Mouse (Mus musculus): ENCODE measurements at regions not wholly inside any gene's neighbourhood (a gene's known extent, or its start where the extent isn't known, plus 50 kb on each side); places are given as distances from the start of the nearest gene placed in this dataset.
A peak's percentile ranks its signal among the peaks of the same experiment; 100 is the strongest.

DNA sequence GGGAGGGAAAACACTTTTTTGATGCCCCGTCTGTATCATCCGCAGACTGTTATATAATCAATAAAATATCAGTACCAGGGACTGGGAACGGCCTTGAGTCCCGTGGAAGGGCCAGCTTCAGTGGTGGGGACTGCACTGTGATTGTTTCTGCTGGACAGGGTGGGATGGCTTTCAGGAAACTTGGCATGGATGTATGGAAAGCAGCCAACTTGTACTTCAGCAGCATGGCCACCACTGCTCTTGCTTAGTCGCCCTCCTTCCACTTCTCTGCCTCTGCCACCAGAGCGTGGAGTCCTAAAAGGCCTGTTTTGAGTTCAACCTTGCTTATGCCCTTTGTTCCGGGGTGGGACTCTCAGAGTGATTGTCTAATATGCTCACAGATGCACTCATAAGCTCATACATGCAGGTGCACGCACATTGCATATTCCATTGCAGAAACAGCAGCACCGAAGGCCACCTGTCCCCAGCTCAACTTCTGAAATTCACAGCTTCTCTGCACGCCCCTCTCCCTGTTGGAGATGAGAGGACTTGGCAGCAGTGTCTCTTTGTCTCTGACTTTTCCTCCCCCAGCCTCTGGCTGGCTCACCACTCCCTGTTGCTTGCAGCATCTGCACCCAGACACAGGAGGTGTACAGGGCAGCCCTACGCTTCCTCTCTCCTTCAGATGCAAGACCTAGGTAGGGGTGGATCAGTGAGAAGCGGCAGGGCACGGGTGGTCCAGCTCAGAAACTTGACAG is 91.0 kb upstream of the Grik3 start:
- no peak overlapping the region for H3K27ac ChIP-seq
- H3K9me3 ChIP-seq (replicated peaks) = 0 out of 2 replicates have a peak, but pooled peaks cover 2% of the 10 kb centered on the region
- peaks cover 4% of the 10 kb centered on the region; the same call in 1 of the 2 replicates for H3K27me3 ChIP-seq
- H3K36me3 ChIP-seq (ENCODE audit: poor library complexity, severe bottlenecking) = no peaks in the 10 kb centered on the region
- H3K9ac ChIP-seq = no peak overlapping the region
- H3K4me3 ChIP-seq = no peak overlapping the region
- WGBS = 81% methylated on average over 13 of the region's 13 CpGs
- peaks cover 14% of the 10 kb centered on the region; the same call in 1 of the 2 replicates for H3K4me1 ChIP-seq
- no peak overlapping the region for H3K4me2 ChIP-seq
- no peak for ATAC-seq

DNA sequence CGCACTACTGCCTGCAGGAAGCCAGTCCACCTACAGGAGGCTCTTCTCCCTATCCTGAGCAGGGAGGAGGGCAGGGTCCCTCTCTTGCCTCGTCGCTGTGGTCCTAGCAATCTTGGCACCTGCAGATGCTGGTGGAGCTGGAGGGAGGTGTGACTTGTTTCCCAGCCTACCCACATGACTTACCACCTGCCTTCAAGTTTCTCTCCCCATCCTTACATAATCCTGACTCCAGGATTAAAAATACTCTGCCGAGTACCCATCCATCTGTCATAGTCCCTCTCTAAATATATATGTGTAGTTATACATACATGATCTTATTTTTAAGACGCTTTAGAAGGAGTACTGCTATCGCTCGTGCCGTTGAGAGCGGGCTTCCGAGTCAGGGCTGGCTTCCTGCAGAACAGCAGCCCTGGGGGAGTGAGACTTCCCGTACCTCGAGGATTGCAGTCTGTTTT is 93.5 kb upstream of the Grik3 start:
- Histone ChIP-seq H3K27ac (no peak overlapping the region), H3K27me3 (0 out of 2 replicates have a peak, but pooled peaks cover 5% of the 10 kb centered on the region), H3K4me2 (no peak overlapping the region), H3K4me1 (peaks cover 14% of the 10 kb centered on the region; the same call in 1 of the 2 replicates), H3K4me3 (no peak overlapping the region), H3K9ac (no peak overlapping the region), H3K36me3 (ENCODE audit: poor library complexity, severe bottlenecking) (no peaks in the 10 kb centered on the region), H3K9me3 (replicated peaks) (0 out of 2 replicates have a peak, but pooled peaks cover 2% of the 10 kb centered on the region)
- ATAC-seq = peak; percentile 43; the same call in 1 of the 2 replicates
- WGBS = 63% methylated on average over 12 of the region's 12 CpGs

DNA sequence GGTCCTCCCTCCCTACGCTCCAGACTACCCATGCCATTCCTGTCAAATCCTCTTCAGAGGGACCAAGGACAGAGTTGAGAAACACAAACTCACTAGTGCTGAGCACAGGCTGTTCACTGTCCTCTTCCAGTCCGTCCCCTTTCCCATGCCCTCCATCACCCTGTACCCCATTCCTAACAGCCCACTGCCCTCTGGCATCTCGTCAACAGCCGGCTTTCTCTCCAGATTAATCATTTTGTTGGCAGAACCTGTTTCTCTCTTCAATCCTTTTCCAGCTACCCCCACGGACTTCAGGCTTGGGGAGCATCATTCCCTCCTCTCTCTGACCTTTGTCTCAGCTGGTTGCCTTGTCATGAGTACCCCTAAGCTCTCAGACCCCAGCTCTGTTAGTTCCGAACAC is 99.2 kb upstream of the Grik3 start:
- Histone ChIP-seq H3K27ac (no peak overlapping the region), H3K36me3 (ENCODE audit: poor library complexity, severe bottlenecking) (no peaks in the 10 kb centered on the region), H3K9me3 (replicated peaks) (no peaks in the 10 kb centered on the region), H3K4me2 (no peak overlapping the region), H3K4me3 (no peak overlapping the region), H3K9ac (no peak overlapping the region), H3K27me3 (0 out of 2 replicates have a peak, but pooled peaks cover 5% of the 10 kb centered on the region), H3K4me1 (no peaks in the 10 kb centered on the region)
- 76% methylated on average over 6 of the region's 6 CpGs for WGBS
- no peak for ATAC-seq

DNA sequence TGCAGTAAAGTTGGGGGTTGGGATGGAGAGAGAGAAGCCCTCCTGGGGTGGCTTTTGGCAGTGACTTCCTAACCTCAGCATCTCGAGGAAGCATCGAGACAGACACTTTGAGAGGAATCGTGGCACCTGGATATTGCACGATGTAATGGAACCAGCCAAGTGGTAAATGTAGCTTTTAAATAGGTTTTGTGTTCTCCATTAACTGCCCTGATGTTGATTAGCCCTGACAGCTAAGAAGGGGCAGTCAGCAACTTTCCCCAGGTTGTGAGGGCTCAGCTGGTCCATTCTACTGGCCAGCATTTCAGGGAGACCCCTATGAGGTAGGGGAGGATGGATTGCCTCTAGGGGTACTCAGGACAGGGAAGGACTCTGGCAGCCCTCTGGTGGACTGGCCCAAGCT is 104.7 kb upstream of the Grik3 start:
- WGBS = 43% methylated on average over 4 of the region's 4 CpGs
- ATAC-seq = no peak

DNA sequence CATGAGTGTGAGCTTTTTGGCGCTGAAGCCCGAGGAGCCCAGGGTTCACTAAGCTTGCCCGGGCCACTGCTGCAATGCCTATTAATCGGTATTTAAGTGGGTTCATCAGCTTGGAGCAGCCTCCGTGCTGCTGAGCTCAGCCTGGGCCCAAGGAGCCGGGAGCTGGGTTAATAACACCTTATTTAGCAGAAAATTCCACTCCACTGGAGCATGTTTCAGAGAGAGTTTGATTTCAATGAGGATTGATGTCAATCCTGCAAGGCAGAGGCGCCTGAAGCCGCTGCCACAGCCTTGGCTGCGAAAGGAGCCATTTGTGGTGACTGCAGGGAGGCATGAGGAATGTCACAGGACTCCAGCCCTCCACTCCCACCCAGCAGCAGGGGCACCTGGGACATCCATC is 126.5 kb upstream of the Grik3 start:
- 41% methylated on average over 9 of the region's 9 CpGs for WGBS
- H3K4me3 ChIP-seq = no peak overlapping the region
- ATAC-seq = no peak

More for the DNA sequence above, 104.7 kb upstream of the Grik3 start:
- Histone ChIP-seq H3K36me3 (ENCODE audit: poor library complexity, severe bottlenecking) (no peaks in the 10 kb centered on the region), H3K4me2 (no peak overlapping the region), H3K27ac (no peak overlapping the region), H3K9me3 (replicated peaks) (no peaks in the 10 kb centered on the region), H3K27me3 (no peaks in the 10 kb centered on the region), H3K4me1 (0 out of 2 replicates have a peak, but pooled peaks cover 4% of the 10 kb centered on the region), H3K9ac (no peak overlapping the region), H3K4me3 (no peak overlapping the region)

DNA sequence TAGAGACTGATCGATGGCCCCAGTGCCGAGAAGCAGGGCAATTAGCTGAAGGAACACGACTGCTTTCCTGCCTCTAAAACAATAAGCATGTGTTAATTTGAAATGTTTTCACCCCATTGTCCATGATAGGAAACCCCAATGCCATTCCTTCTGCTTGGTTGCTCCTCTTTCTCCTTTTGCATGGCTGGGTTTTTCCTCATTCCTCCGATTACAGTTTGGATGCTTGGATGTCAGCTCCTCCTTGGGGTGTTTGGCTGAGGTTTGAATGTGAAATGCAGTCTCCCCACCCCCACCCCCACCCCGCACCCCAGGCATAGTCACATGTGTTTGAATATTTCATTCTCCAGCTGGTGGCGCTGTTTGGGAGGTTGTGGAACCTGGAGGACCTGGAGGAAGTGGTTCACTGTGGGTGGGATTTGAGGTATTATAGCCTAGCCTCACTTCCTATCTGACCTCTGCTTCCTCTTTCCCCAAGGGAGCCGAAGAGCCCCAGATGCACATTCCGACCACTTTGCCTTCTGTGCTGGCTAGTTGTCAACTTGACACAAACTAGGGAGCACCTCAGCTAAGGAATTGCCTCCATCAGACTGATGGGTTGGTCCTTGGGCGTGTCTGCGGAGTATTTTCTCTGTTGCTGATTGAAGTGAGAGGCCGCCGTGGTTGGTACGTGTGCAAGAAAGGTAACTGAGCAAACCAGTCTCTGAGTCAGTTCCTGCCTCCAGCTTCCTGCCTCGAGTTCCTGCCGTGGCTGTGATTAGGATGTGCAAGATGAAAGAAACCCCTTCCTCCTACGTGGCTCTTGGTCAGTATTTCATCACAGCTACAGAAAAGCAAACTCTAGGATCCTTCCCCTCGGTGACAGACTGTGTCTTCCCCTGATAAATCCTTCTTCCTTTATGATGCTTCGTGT is 128.6 kb upstream of the Grik3 start:
- H3K4me1 ChIP-seq = peaks cover 30% of the 10 kb centered on the region
- no peak for ATAC-seq
- no peaks in the 10 kb centered on the region; the same call in 1 of the 2 replicates for H3K27me3 ChIP-seq
- no peak overlapping the region for H3K4me2 ChIP-seq
- 66% methylated on average over 18 of the region's 18 CpGs for WGBS
- no peaks in the 10 kb centered on the region for H3K9me3 ChIP-seq (replicated peaks)
- no peak overlapping the region for H3K27ac ChIP-seq
- no peak overlapping the region for H3K9ac ChIP-seq
- no peaks in the 10 kb centered on the region for H3K36me3 ChIP-seq (ENCODE audit: poor library complexity, severe bottlenecking)
- H3K4me3 ChIP-seq = no peak overlapping the region

More for the DNA sequence above, 126.5 kb upstream of the Grik3 start:
- Histone ChIP-seq H3K27ac (no peak overlapping the region), H3K36me3 (ENCODE audit: poor library complexity, severe bottlenecking) (no peaks in the 10 kb centered on the region), H3K9me3 (replicated peaks) (no peaks in the 10 kb centered on the region), H3K4me2 (no peak overlapping the region), H3K9ac (no peak overlapping the region), H3K27me3 (no peaks in the 10 kb centered on the region; the same call in 1 of the 2 replicates), H3K4me1 (peaks cover 23% of the 10 kb centered on the region)

DNA sequence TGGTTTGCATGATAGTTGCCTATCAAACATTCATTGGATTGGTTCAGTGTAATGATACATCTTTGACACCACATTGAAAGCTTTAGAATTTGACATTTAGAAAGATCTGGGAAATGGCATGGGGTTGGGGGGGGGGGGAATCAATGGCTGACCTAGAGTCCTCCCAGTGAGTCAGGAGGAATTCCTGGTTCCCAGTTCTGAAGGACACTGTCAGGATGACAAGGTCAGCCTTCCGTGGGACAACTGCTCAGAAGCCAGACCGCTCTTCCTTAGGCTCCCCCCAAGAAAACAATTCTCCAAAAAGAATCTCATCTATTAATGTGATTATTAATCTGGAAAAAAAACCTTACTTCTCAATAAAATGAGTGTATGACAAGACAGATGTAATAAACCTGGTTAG is 132.1 kb upstream of the Grik3 start:
- no peaks in the 10 kb centered on the region for H3K27me3 ChIP-seq
- H3K4me3 ChIP-seq = no peak overlapping the region
- no peaks in the 10 kb centered on the region for H3K9me3 ChIP-seq (replicated peaks)
- WGBS = 86% methylated on average over 2 of the region's 2 CpGs
- peaks cover 41% of the 10 kb centered on the region for H3K4me1 ChIP-seq
- H3K9ac ChIP-seq = no peak overlapping the region
- no peaks in the 10 kb centered on the region for H3K36me3 ChIP-seq (ENCODE audit: poor library complexity, severe bottlenecking)
- no peak for ATAC-seq
- H3K27ac ChIP-seq = no peak overlapping the region
- no peak overlapping the region for H3K4me2 ChIP-seq

DNA sequence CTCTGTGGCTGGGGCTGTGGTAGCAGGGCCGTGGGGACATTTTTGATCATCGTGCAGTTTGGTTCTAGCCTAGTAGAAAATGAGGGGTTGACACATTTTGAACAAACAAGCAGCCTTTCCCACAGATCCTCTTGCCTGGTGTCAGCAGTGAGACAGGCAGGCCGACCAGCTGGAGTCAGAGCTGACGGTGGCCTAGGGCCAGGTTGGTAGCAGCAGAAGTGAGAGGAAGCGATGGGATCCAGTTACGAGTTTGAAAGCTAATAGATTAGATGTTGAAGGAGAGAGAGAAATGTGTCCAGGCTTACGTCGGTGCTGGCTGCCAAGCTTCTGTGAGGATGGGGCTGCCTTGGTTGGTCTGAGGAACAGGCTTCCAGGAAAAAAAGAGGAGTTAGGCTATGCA is 134.1 kb upstream of the Grik3 start:
- no peaks in the 10 kb centered on the region for H3K36me3 ChIP-seq (ENCODE audit: poor library complexity, severe bottlenecking)
- H3K27me3 ChIP-seq = no peaks in the 10 kb centered on the region
- H3K4me1 ChIP-seq = peaks cover 37% of the 10 kb centered on the region
- no peak overlapping the region for H3K4me2 ChIP-seq
- H3K9ac ChIP-seq = no peak overlapping the region
- no peak overlapping the region for H3K4me3 ChIP-seq
- H3K27ac ChIP-seq = peak overlapping the region; percentile 62; the same call in 1 of the 2 replicates
- WGBS = 50% methylated on average over 8 of the region's 8 CpGs
- peak; percentile 61; the same call in 1 of the 2 replicates for ATAC-seq
- no peaks in the 10 kb centered on the region for H3K9me3 ChIP-seq (replicated peaks)

DNA sequence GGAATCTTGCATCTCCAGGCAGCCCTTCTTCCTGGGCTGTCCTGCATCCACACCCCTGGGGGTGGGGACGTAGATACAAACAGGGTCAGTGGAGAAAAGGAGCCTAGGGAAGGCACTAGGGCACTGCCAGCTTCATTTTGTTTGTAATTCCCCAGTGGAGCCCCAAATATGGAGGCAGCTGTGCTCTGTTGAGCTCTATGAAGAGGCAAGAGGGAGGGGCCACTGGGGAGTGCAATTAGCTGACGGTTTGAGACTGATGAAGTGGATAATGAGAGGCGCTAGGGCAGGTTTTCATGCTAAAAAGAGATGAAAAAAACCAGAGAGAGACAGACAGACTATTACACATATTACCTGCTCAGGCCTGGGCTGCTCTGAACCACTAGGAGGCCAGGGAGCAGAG is 135.8 kb upstream of the Grik3 start:
- Histone ChIP-seq H3K4me3 (no peak overlapping the region), H3K4me2 (0 out of 2 replicates have a peak overlapping the region, but pooled peaks have one; percentile 9), H3K4me1 (peaks cover 34% of the 10 kb centered on the region), H3K9me3 (replicated peaks) (0 out of 2 replicates have a peak, but pooled peaks cover 3% of the 10 kb centered on the region), H3K27me3 (no peaks in the 10 kb centered on the region), H3K36me3 (ENCODE audit: poor library complexity, severe bottlenecking) (no peaks in the 10 kb centered on the region), H3K9ac (no peak overlapping the region), H3K27ac (peak overlapping the region; percentile 64; the same call in 1 of the 2 replicates)
- peak; percentile 68; the same call in 1 of the 2 replicates for ATAC-seq
- WGBS = 21% methylated on average over 3 of the region's 3 CpGs

DNA sequence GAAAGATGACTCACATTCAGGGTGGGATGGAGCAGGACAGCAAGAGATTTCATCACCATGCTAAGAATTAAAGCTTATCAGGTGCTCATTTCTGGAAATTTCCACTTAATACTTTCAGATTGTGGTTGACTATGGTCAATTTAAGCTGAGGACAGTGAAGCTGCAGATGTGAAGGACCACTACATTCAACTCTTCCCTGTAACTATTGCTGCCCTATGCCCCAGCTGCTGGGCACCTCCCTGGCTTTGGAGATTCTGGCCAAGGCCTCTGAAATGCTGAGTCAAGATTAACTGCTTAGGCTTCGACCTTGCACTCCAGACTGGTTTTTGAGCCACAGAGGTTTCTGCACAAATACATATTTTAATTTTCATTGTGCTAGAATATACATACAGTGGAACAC is 140.4 kb upstream of the Grik3 start:
- Histone ChIP-seq H3K4me2 (no peak overlapping the region), H3K9ac (no peak overlapping the region), H3K4me3 (no peak overlapping the region), H3K4me1 (peaks cover 11% of the 10 kb centered on the region), H3K9me3 (replicated peaks) (0 out of 2 replicates have a peak, but pooled peaks cover 6% of the 10 kb centered on the region), H3K36me3 (ENCODE audit: poor library complexity, severe bottlenecking) (no peaks in the 10 kb centered on the region), H3K27ac (no peak overlapping the region), H3K27me3 (no peaks in the 10 kb centered on the region)
- ATAC-seq = no peak
- WGBS = 92% methylated on average over 1 of the region's 1 CpGs

DNA sequence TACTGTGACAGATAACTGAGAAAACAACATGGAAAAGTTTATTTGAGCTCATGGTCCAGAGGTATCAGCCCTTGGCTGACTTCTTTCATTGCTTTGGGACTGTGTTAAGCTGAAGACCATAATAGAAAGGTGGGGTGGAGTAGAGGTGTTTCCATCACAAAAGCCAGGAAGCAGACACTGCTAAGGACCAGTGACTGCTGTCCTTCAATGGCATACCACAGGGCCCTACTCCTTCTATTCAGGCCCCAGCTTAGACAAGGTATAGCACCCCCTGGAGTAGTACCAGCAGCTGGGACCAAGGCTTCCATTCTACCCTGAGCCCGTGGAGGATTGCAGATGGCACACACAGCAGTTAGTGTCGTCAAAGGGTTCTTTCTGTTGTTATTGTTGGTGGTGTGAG is 151.4 kb upstream of the Grik3 start:
- Histone ChIP-seq H3K27ac (no peak overlapping the region), H3K27me3 (no peaks in the 10 kb centered on the region), H3K4me3 (no peak overlapping the region), H3K36me3 (ENCODE audit: poor library complexity, severe bottlenecking) (no peaks in the 10 kb centered on the region), H3K9ac (no peak overlapping the region), H3K9me3 (replicated peaks) (no peaks in the 10 kb centered on the region), H3K4me1 (no peaks in the 10 kb centered on the region), H3K4me2 (no peak overlapping the region)
- no peak for ATAC-seq
- WGBS = 75% methylated on average over 2 of the region's 2 CpGs

DNA sequence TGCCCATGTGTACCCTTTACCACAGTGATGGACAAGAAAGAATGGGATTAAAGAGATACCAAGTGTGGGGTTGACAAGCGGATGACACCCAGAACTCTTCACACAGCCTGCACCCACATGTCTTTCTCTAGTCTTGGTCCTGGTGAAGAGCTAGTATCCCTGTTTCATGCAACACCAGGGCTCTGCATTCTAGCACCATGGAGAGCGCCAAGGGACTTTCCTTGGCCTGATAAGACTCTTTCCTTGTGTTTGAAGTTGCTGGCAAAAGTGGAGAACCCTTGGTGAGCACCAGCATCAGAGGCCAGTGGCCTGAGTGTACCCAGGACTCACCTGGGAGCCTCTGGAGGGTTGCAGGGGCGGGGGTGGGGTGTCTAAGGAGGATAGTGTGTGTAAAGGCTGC is 161.7 kb upstream of the Grik3 start:
- H3K9ac ChIP-seq = no peak overlapping the region
- H3K36me3 ChIP-seq (ENCODE audit: poor library complexity, severe bottlenecking) = no peaks in the 10 kb centered on the region
- H3K27me3 ChIP-seq = 0 out of 2 replicates have a peak, but pooled peaks cover 8% of the 10 kb centered on the region
- ATAC-seq = no peak
- H3K9me3 ChIP-seq (replicated peaks) = no peaks in the 10 kb centered on the region
- no peak overlapping the region for H3K27ac ChIP-seq
- WGBS = 32% methylated on average over 3 of the region's 3 CpGs
- H3K4me3 ChIP-seq = no peak overlapping the region
- 0 out of 2 replicates have a peak, but pooled peaks cover 4% of the 10 kb centered on the region for H3K4me1 ChIP-seq
- H3K4me2 ChIP-seq = no peak overlapping the region
